Mouse (Mus musculus): ENCODE data around the gene Nras. TPM values are rescaled to one million over a fixed set of nuclear protein-coding genes. Genes with fewer than 3 reads are reported as not detected.

Nras gene
- 39.1 and 47.7 TPM in 2 replicates for polyA plus RNA-seq (2021; fragmentation: Nextera tagmentation)
- long read RNA-seq, experiment 1, full-length matches to known transcripts, result 135 of 152 reads
- long read RNA-seq, experiment 1, partial matches to known transcripts, result 3 of 152 reads
- long read RNA-seq, experiment 1, other reads (novel, unspliced or antisense), result 14 of 152 reads
- long read RNA-seq, experiment 2, full-length matches to known transcripts, result 18 of 100 reads
- long read RNA-seq, experiment 2, partial matches to known transcripts, result 2 of 100 reads
- long read RNA-seq, experiment 2, other reads (novel, unspliced or antisense), result 80 of 100 reads

DNA sequence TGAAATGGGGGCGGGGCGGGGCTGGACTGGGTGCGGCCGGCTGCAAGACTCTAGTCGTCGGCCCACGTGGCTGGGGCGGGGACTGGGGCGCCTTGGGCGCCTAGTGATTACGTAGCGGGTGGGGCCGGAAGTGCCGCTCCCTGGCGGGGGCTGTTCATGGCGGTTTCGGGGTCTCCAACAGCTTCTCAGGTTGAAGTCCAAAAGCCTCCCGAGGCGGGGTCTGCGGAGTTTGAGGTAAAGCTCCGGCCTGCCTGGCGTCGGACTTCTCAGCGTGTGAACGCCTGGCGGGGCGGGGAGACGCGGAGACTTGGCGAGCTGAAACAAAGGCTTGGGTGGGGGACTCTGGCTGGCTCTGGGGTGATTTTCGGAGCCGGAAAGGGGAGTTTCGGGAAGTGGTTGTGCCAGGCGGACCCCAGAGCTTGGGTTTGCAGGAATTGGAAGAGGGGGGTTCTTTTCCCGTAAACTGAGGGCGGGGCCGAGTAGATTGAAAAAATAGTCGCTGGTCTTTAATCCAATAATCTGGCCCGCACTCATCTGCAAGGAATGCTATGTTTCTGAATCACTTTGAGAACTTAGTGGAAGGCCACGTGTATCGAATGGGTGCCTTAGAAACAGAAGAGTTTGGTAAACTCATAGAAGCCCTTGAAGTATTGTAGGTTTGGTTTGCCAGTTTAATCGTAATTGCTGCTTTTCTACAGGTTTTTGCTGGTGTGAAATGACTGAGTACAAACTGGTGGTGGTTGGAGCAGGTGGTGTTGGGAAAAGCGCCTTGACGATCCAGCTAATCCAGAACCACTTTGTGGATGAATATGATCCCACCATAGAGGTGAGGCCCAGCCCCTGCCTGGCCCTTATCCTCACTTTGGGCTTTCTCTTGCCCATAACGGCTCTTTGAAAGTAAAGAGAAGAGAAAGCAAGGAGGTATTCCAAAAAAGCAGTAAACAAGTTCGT, at the start of gene Nras:
Gene Nras (plus strand): TSS at position 79 of the 951 bp plus-strand sequence.

DNA sequence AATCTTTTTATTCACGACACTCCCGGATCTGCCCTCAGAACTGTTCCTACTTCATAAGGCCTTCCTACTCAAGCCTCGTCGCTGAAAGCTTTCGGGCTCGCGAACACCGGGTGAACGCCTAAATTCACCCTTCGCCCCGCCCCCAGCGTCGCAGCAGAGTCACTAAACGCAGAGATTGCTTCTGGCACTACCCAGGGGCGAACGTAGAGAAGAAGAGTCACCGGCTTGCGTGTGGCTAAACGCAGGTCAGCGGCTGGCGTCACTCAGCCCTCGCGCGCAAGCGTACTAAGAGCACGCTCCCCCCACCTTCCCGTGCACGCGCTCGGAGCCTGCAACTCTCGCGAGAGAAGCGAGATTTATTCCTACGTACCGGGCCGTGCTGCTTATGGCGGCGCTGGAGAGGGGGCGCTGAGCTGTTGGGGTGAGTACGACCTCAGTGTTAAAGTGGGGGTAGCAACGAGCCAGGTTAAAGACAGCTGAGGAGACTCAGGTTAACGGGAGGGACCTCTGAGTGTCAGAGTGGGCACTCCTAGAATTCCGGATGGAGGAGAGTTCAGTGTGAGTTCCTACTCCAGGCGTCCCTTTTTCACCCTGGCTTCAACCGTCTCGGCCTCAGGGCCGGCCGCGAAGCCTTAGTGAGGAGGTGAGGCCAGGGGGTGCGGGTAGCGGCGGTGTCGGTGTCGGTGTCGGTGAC, 37.7 kb upstream of the Nras start, which contains the start of gene Csde1:
Gene Csde1 (plus strand): TSS at position 178 of the 694 bp plus-strand sequence.

DNA sequence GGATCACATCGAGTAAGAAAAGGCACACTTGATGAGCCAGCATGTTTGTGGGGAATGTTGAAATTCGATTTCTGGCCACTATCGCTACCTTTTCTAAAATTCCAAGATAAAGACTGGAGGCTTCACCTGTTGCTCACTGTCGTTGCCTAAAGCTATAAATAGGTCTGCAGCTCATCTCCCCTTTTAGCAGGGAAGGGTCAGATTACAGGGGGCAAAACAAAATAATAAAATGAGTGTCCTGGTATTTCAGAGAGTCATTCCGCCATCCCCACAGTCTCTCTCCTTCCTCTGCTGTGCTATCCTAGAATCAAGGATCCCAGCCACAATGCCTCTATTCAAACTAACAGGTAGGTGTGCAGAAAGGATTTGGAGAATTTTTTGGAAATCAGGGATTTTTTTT, 15.7 kb downstream of the Nras start, which contains the start of gene Ampd1:
Gene Ampd1 (plus strand): TSS at position 244 of the 400 bp plus-strand sequence.

DNA sequence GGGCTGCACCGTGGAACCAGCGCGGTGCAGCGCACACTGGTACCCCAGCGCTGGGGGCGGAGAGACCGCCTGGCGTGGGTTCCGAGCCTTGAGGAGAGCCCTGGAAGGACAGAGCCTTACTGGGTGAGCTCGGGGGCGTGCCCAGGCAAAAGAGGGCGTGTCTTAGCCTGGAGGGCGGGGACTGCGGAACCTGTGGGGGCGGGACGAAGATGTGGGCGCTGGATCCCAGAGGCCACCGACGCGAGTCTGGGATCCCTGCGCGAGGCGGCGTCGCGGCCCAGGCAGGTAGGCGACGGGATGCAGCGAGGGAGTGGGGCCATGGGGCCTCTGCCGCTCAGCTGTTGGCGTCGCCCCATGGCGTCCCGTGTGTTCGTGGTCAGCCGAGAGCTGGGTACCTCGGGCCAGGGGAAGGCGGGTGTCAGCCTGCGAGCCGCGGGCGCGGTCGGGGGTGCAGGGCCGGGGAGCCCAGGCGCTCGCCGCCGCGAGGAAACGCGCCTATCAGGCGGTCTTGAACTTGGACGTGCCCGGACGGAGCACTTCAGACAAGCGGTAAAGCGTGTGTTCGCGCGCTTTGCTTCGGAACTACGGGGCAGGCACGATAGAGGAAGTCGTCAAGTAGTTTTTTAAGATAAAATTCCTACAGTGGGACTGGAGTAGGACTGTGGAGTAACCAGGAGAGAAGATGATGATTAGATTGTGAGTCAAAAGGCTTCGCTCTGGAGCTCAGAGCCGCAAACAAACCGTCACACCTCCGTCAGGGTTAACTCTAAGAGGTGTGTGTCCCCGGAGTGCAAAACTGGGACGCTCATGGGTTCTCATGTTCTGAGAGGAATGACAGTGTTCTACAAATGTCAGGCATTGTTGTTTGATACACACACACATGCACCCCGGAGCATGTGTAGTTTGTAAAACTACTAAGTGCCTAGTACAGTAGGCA, 44.6 kb downstream of the Nras start, which contains the start of gene Dennd2c:
Gene Dennd2c (plus strand): TSS at position 151 of the 937 bp plus-strand sequence.

Other genes starting within 250 kb of the Nras start
- gene Sycp1, start 122.2 kb upstream of the Nras start, polyA plus RNA-seq (2021; fragmentation: Nextera tagmentation), result not detected in 2 replicates
- gene Nr1h5, start 94.2 kb upstream of the Nras start, polyA plus RNA-seq (2021; fragmentation: Nextera tagmentation), result not detected in 2 replicates
- gene Sike1, start 62.6 kb upstream of the Nras start, polyA plus RNA-seq (2021; fragmentation: Nextera tagmentation), result 29.7 and 32.8 TPM in 2 replicates
- gene Csde1, start 37.9 kb upstream of the Nras start, polyA plus RNA-seq (2021; fragmentation: Nextera tagmentation), result 103 and 136 TPM in 2 replicates
- not detected in 2 replicates for gene Ampd1, start 15.7 kb downstream of the Nras start, polyA plus RNA-seq (2021; fragmentation: Nextera tagmentation)
- gene Dennd2c, start 44.3 kb downstream of the Nras start, polyA plus RNA-seq (2021; fragmentation: Nextera tagmentation), result 0.15 and 0.21 TPM in 2 replicates
- gene Bcas2, start 113.4 kb downstream of the Nras start, polyA plus RNA-seq (2021; fragmentation: Nextera tagmentation), result 135 and 171 TPM in 2 replicates
- 3.5 and 5.1 TPM in 2 replicates for gene Trim33, start 221.0 kb downstream of the Nras start, polyA plus RNA-seq (2021; fragmentation: Nextera tagmentation)

Data from left cerebral cortex, adult 6 months (tissue).